Mouse (Mus musculus) lung, postnatal 10 days (tissue): ENCODE data around the gene Rbpj.

ENCODE experiments used
- DNase-seq: peaks from one replicate; pipeline ENCODE4 v3.0.0; 2021

The Rbpj gene

GRCm38 (mm10) chr5:53469098-53469776 lies 3.3 kb downstream of the Rbpj start:
- DNase-seq: no peak

- no peak for DNase-seq
These were observed 3.8 kb downstream of the Rbpj start for GRCm38 (mm10) chr5:53469777-53470131.

GRCm38 (mm10) chr5:53470141-53471079 lies 4.5 kb downstream of the Rbpj start:
- no peak for DNase-seq

GRCm38 (mm10) chr5:53472485-53472884 lies 6.5 kb downstream of the Rbpj start:
- DNase-seq: peak; percentile 46

GRCm38 (mm10) chr5:53479161-53479560 lies 13.2 kb downstream of the Rbpj start:
- DNase-seq: no peak

- DNase-seq: no peak
These were observed 13.9 kb downstream of the Rbpj start for GRCm38 (mm10) chr5:53479891-53480290.

- DNase-seq: no peak
These were observed 15.1 kb downstream of the Rbpj start for GRCm38 (mm10) chr5:53481021-53481420.

GRCm38 (mm10) chr5:53485069-53485628 lies 19.2 kb downstream of the Rbpj start:
- DNase-seq: no peak

GRCm38 (mm10) chr5:53485934-53486475 lies 20.1 kb downstream of the Rbpj start:
- DNase-seq: peak; percentile 17

GRCm38 (mm10) chr5:53486966-53487592 lies 21.1 kb downstream of the Rbpj start:
- DNase-seq: no peak

GRCm38 (mm10) chr5:53490697-53491099 lies 24.7 kb downstream of the Rbpj start:
- no peak for DNase-seq

- DNase-seq: no peak
These were observed 27.8 kb downstream of the Rbpj start for GRCm38 (mm10) chr5:53493756-53494155.

- no peak for DNase-seq
These were observed 28.7 kb downstream of the Rbpj start for GRCm38 (mm10) chr5:53494536-53495159.

GRCm38 (mm10) chr5:53496846-53497549 lies 31.0 kb downstream of the Rbpj start:
- DNase-seq: peak; percentile 62

GRCm38 (mm10) chr5:53499571-53499970 lies 33.6 kb downstream of the Rbpj start:
- DNase-seq: no peak

- DNase-seq: no peak
These were observed 34.7 kb downstream of the Rbpj start for GRCm38 (mm10) chr5:53500509-53501145.

GRCm38 (mm10) chr5:53503261-53503660 lies 37.3 kb downstream of the Rbpj start:
- no peak for DNase-seq

- no peak for DNase-seq
These were observed 39.8 kb downstream of the Rbpj start for GRCm38 (mm10) chr5:53505751-53506150.

GRCm38 (mm10) chr5:53507371-53507770 lies 41.4 kb downstream of the Rbpj start:
- DNase-seq: no peak

GRCm38 (mm10) chr5:53509465-53509864 lies 43.5 kb downstream of the Rbpj start:
- DNase-seq: peak; percentile 37

GRCm38 (mm10) chr5:53509927-53510326 lies 44.0 kb downstream of the Rbpj start:
- DNase-seq: no peak
